Mouse (Mus musculus): ENCODE measurements around the gene Akap13.

The Akap13 gene

GRCm38 (mm10) chr7:75633807-75634526, 178.6 kb downstream of the Akap13 start:
- no peak for DNase-seq (ENCODE audit: low read depth, low spot score)

GRCm38 (mm10) chr7:75638769-75639168, 183.4 kb downstream of the Akap13 start:
- DNase-seq (ENCODE audit: low read depth, low spot score): no peak

DNA sequence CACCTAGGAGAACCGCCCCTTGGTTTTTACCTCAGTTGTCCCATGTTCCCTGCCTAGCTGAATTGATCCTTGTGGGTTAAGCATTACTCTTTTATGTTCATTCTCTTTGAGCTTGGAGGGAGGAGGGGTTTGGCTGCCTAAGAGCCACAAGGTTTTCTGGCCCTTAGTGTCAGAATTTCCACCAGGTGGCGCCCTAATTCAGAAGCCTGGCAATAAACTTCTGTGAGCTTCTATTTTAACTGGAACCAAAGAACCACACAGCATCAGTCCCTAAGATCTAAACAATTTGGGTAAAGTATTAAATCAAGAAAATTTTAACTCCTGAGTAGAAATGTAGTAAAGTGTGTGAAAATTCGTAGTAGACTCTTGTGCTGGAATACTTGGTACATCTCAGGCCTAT, 184.2 kb downstream of the Akap13 start:
- peak; percentile 54 for DNase-seq (ENCODE audit: low read depth, low spot score)

GRCm38 (mm10) chr7:75640074-75640473, 184.7 kb downstream of the Akap13 start:
- DNase-seq (ENCODE audit: low read depth, low spot score): no peak

- no peak for DNase-seq (ENCODE audit: low read depth, low spot score)
Measured at GRCm38 (mm10) chr7:75640671-75641070, 185.3 kb downstream of the Akap13 start.

- no peak for DNase-seq (ENCODE audit: low read depth, low spot score)
Measured at GRCm38 (mm10) chr7:75641415-75642177, 186.3 kb downstream of the Akap13 start.

DNA sequence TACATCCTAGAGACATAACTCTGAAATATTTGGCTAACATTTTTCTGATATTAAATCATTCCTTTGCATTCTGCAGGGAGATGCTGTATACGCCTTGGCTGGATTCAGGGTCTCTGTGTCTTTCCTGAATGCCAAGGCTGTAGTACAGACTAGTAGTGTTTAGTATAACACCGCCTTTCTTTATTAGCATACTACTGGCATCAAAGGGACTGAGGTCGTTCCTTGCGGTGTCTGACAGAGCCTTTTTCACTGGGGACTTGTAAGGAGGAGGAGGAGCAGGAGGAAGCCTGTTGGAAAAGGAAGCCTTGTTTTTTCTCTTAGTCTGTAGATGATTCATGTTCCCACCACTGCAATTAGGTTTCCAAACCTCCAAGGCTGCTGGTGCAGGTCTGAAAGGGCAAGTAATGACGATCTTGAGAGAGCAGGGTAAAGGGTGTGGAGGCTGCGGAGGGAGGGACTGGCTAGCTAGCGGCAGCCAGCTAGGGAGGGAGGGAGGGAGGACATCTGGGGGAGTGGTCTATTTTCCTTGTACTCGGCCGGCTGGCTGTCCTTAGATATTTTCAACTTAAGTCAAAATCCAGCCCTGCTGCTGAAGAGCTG, 186.9 kb downstream of the Akap13 start:
- no peak for DNase-seq (ENCODE audit: low read depth, low spot score)

DNA sequence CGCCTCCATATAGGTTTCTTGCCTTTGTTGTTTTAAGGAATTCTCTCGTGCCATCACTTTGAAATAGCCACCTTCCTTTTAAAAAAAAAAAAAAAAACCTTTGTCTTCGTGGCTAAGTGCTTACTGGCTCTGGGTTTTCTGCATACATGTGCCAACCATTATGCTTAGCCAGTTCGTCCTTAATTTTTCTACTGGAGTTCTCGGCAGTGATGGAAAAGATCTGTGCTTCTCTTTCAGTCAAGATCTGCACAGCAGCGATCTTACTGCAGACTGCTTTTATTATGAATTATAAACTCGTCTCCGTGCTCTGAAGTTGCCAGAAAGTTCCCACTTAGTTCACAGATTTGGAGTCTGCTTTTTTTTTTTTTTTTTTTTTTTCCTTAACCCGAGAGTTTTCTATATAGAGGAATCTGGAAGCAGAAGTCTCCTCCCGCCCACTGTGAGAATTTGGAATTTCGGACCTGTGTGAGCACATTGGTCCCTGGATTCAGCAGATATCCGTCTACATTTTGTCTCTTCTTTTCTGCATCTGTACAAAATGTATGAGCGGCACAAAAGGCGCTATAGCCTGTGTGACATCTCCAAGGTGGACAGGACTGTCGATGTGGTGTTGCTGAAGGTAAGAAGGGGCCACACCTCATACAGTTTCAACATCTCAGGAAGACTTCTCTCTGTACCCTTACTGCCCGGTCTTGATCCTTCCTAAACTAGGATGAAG, 187.7 kb downstream of the Akap13 start:
- DNase-seq (ENCODE audit: low read depth, low spot score): no peak

- DNase-seq (ENCODE audit: low read depth, low spot score): no peak
Measured at GRCm38 (mm10) chr7:75643986-75644385, 188.7 kb downstream of the Akap13 start.

DNA sequence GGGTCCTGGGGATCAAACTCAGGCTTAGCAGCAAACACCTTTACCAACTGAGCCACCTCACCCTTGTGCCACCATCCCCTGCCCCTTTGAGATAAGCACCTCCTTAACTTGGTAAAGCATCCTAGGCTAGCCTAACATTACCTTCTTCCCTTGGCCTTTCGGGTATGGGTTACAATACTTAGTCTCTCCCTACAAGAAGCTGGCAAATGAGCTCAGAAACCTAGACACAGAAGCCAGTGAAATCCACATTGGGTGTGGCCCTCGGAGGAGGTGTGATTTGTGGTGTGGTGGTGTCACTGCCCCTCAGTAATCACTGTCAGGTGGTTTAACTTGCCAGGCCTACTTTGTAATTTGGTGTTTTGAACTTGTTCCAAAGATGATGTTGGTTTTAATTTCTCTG, 189.3 kb downstream of the Akap13 start:
- DNase-seq (ENCODE audit: low read depth, low spot score): no peak

GRCm38 (mm10) chr7:75645156-75645933, 190.0 kb downstream of the Akap13 start:
- no peak for DNase-seq (ENCODE audit: low read depth, low spot score)

DNA sequence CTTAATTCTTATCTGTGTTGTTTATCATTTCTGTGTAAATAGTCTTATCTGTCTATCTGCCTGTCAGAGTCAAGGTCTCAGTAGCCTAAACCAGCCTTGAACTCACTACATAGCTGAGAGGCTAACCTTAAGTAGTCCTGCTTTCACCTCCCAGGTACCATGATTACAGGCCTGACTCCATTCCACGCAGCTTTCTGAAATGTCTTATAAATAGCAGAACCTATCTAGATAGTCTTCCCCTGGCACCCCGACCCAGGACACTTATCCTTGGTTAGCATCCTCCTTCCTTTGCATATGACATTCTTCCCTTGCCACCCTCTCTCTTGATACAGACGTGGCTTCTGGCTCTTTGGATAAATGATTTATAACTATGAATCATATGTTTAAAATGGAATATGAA, 192.7 kb downstream of the Akap13 start:
- no peak for DNase-seq (ENCODE audit: low read depth, low spot score)

GRCm38 (mm10) chr7:75648961-75649360, 193.6 kb downstream of the Akap13 start:
- DNase-seq (ENCODE audit: low read depth, low spot score): no peak

- DNase-seq (ENCODE audit: low read depth, low spot score): no peak
Measured at GRCm38 (mm10) chr7:75649966-75650365, 194.6 kb downstream of the Akap13 start.

GRCm38 (mm10) chr7:75653684-75654317, 198.5 kb downstream of the Akap13 start:
- no peak for DNase-seq (ENCODE audit: low read depth, low spot score)

GRCm38 (mm10) chr7:75655180-75656074, 200.1 kb downstream of the Akap13 start:
- DNase-seq (ENCODE audit: low read depth, low spot score): peak; percentile 38

DNA sequence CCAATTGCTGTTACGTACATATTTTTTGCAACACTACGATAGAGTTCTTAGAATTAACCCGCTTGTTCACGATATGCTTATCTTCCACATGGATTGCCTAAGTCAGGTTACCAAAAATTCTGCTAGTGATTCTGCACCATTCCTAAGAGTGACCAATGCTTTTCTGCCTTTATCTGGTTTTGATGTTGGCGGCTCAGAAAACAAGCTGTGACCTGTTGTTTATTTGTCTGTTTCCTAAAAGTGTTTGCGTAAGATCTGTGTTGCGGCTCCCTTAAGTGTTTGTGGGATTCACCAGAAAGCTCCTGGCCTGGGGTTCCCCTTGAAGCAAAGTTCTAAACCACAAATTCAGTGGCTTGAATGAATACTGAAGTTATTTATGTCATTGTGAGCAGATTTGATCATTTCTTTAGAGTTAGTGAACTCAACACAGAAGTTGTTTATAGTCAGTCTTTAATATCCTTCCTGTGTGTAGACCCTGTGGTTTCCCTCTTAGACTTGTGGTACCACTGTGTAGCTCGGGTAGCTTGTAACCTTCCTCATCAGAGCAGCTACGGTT, 201.0 kb downstream of the Akap13 start:
- peak; percentile 58 for DNase-seq (ENCODE audit: low read depth, low spot score)

GRCm38 (mm10) chr7:75656896-75657295, 201.6 kb downstream of the Akap13 start:
- DNase-seq (ENCODE audit: low read depth, low spot score): no peak

GRCm38 (mm10) chr7:75664455-75664854, 209.1 kb downstream of the Akap13 start:
- DNase-seq (ENCODE audit: low read depth, low spot score): no peak
